Mouse (Mus musculus) heart, adult 11 months (tissue): Measurements from ENCODE around the gene Ndufa4.
"Not testable (repeated sequence)": the region's sequence is repeated elsewhere in the genome, so short reads cannot be mapped to it uniquely, and the experiment has no call there.

Experiments used
- DNase-seq: peaks from one replicate; pipeline ENCODE4 v3.0.0; 2022

The Ndufa4 gene

GRCm38 (mm10) chr6:11907269-11908032 lies at the start of gene Ndufa4, which contains the start of gene Phf14:
TSS of gene Ndufa4 (minus strand) at chr6:11907497.
TSS of gene Phf14 (plus strand) at chr6:11907809.
- peak; percentile 99 for DNase-seq

- DNase-seq, result peak; percentile 51
Measured at GRCm38 (mm10) chr6:11948100-11948499, 40.8 kb upstream of the Ndufa4 start.

GRCm38 (mm10) chr6:11942089-11942488 lies 34.8 kb upstream of the Ndufa4 start:
- DNase-seq, result peak; percentile 70

- no peak for DNase-seq
Measured at GRCm38 (mm10) chr6:11940895-11941294, 33.6 kb upstream of the Ndufa4 start.

- no peak for DNase-seq
Measured at GRCm38 (mm10) chr6:11933403-11933802, 26.1 kb upstream of the Ndufa4 start.

GRCm38 (mm10) chr6:11927485-11927884 lies 20.2 kb upstream of the Ndufa4 start:
- DNase-seq, result peak; percentile 81

- DNase-seq, result no peak
Measured at GRCm38 (mm10) chr6:11926082-11926595, 18.8 kb upstream of the Ndufa4 start.

GRCm38 (mm10) chr6:11925496-11926041 lies 18.3 kb upstream of the Ndufa4 start:
- peak; percentile 99 for DNase-seq

- DNase-seq, result no peak
Measured at GRCm38 (mm10) chr6:11908170-11908569, 873 bp upstream of the Ndufa4 start.

- DNase-seq, result no peak
Measured at GRCm38 (mm10) chr6:11906890-11907268, 418 bp downstream of the Ndufa4 start.

GRCm38 (mm10) chr6:11900809-11901310 lies 6.4 kb downstream of the Ndufa4 start:
- DNase-seq, result no peak

GRCm38 (mm10) chr6:11875364-11875763 lies 31.9 kb downstream of the Ndufa4 start:
- DNase-seq, result not testable (repeated sequence)
